Mouse (Mus musculus): ENCODE measurements around the gene Ebf1. TPM values are rescaled to one million over a fixed set of nuclear protein-coding genes. Genes with fewer than 3 reads are reported as not detected.

Gene Ebf1
- polyA plus RNA-seq, 1 experiment from 2014 or later = 111 TPM

DNA sequence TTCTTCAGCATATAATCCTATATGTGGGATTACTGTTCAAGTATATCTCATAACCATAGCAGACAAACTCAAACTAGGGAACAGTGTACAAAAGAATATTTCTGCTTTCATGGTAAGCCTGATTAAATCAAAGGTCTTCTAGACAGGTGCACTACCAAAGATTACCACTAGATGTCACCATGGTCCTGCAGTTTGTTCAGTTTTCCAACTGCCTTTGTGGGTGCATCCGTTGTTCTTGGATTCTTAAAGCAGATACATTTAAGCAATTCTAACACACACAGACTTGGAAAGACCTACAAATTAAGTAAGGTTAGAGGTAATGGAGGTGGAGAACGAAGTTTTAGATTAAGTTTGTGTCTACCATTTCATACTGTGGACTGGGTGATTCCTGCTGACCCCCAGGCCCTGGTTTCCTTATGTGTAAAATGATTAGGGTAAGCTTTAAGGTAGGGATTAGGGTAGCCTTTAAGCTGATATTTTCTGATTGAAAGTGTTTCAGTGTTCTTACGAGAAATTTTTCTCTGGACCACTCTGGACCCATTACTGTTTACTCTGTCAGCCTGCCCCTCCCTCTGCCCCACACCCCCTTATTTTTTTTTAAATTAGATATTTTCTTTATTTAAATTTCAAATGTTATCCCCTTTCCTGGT is 30.9 kb upstream of the Ebf1 start:
- ATAC-seq (ENCODE audit: low FRiP score) = peak; percentile 38; the same call in 1 of the 2 replicates
- Histone ChIP-seq H3K36me3 (ENCODE audit: control insufficient read depth, insufficient read depth, low read length) (no peaks in the 10 kb centered on the region), H3K9ac (ENCODE audit: low read depth, low read length) (no peak overlapping the region), H3K4me1 (replicated peaks; ENCODE audit: control insufficient read depth, insufficient read depth, low read length) (no peaks in the 10 kb centered on the region), H3K27ac (ENCODE audit: low read depth, low read length) (no peak overlapping the region), H3K27me3 (ENCODE audit: control insufficient read depth, insufficient read depth, low read length) (no peaks in the 10 kb centered on the region), H3K9me3 (ENCODE audit: control insufficient read depth, low read length) (no peaks in the 10 kb centered on the region), H3K4me3 (ENCODE audit: low read depth, low read length) (no peak overlapping the region), H3K4me2 (replicated peaks; ENCODE audit: low read depth, low read length) (no peak overlapping the region)
- peak; percentile 91 for DNase-seq (ENCODE audit: low spot score)
- WGBS = 15% methylated on average over 3 of the region's 3 CpGs

GRCm38 (mm10) chr11:44593016-44593415 is 24.1 kb upstream of the Ebf1 start:
- Histone ChIP-seq H3K9me3 (ENCODE audit: control insufficient read depth, low read length) (no peaks in the 10 kb centered on the region), H3K27me3 (ENCODE audit: control insufficient read depth, insufficient read depth, low read length) (no peaks in the 10 kb centered on the region), H3K9ac (ENCODE audit: low read depth, low read length) (no peak overlapping the region), H3K4me2 (replicated peaks; ENCODE audit: low read depth, low read length) (no peak overlapping the region), H3K36me3 (ENCODE audit: control insufficient read depth, insufficient read depth, low read length) (no peaks in the 10 kb centered on the region), H3K27ac (ENCODE audit: low read depth, low read length) (no peak overlapping the region), H3K4me3 (ENCODE audit: low read depth, low read length) (no peak overlapping the region), H3K4me1 (replicated peaks; ENCODE audit: control insufficient read depth, insufficient read depth, low read length) (no peaks in the 10 kb centered on the region)
- 95% methylated on average over 6 of the region's 6 CpGs for WGBS
- DNase-seq (ENCODE audit: low spot score) (no peak), ATAC-seq (ENCODE audit: low FRiP score) (no peak)

DNA sequence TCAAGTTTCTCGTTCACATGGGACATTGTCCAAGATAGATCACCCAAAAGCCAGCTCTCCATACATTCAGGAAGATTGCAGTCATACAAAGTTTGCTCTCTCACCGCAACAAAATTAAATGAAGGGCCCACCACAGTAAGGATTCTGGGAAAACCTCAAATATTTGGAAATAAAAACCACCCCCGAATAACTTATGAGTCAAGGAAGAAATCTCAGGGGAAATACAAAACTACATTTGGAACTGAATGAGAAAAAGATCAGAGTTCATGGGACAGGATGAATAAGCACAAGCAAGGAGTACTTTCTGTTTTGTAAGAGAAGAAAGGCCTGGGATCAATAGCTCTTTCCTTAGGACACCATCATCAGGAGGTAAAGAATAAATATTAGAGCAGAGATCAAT is 22.3 kb upstream of the Ebf1 start:
- H3K27me3 ChIP-seq (ENCODE audit: control insufficient read depth, insufficient read depth, low read length) = no peaks in the 10 kb centered on the region
- WGBS = 82% methylated on average over 3 of the region's 3 CpGs
- no peaks in the 10 kb centered on the region for H3K9me3 ChIP-seq (ENCODE audit: control insufficient read depth, low read length)
- no peak overlapping the region for H3K4me2 ChIP-seq (replicated peaks; ENCODE audit: low read depth, low read length)
- H3K9ac ChIP-seq (ENCODE audit: low read depth, low read length) = no peak overlapping the region
- H3K4me3 ChIP-seq (ENCODE audit: low read depth, low read length) = no peak overlapping the region
- H3K4me1 ChIP-seq (replicated peaks; ENCODE audit: control insufficient read depth, insufficient read depth, low read length) = no peaks in the 10 kb centered on the region
- no peak overlapping the region for H3K27ac ChIP-seq (ENCODE audit: low read depth, low read length)
- H3K36me3 ChIP-seq (ENCODE audit: control insufficient read depth, insufficient read depth, low read length) = no peaks in the 10 kb centered on the region
- ATAC-seq (ENCODE audit: low FRiP score) = no peak
- no peak for DNase-seq (ENCODE audit: low spot score)

- Histone ChIP-seq H3K9ac (ENCODE audit: low read depth, low read length) (no peak overlapping the region), H3K4me2 (replicated peaks; ENCODE audit: low read depth, low read length) (no peak overlapping the region), H3K9me3 (ENCODE audit: control insufficient read depth, low read length) (no peaks in the 10 kb centered on the region), H3K27me3 (ENCODE audit: control insufficient read depth, insufficient read depth, low read length) (peaks cover 4% of the 10 kb centered on the region), H3K4me3 (ENCODE audit: low read depth, low read length) (no peak overlapping the region), H3K27ac (ENCODE audit: low read depth, low read length) (no peak overlapping the region), H3K36me3 (ENCODE audit: control insufficient read depth, insufficient read depth, low read length) (no peaks in the 10 kb centered on the region), H3K4me1 (replicated peaks; ENCODE audit: control insufficient read depth, insufficient read depth, low read length) (0 out of 2 replicates have a peak, but pooled peaks cover 2% of the 10 kb centered on the region)
- no peak for ATAC-seq (ENCODE audit: low FRiP score)
- 86% methylated on average over 8 of the region's 8 CpGs for WGBS
- no peak for DNase-seq (ENCODE audit: low spot score)
Observed at GRCm38 (mm10) chr11:44606881-44607280, 10.2 kb upstream of the Ebf1 start.

DNA sequence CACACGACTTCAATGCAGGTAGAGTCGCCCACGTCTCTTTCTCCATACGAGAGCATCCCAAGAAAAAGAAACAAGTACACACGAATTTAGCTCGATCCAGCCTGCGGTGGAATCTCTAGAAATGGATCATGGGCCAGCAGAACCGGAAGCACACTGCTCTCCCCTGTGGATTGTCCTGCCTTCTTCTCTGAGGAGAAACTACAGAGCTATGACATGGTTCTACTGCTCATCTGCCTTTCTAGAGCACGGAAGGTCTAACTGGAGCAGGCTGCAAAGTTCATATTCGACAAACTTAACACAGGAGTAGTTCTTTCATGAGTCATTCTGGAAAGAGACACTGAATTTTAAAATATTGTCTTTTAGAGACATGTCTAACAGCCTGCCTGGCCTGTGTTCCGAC is 8.5 kb upstream of the Ebf1 start:
- ATAC-seq (ENCODE audit: low FRiP score) (no peak), DNase-seq (ENCODE audit: low spot score) (no peak)
- H3K4me1 ChIP-seq (replicated peaks; ENCODE audit: control insufficient read depth, insufficient read depth, low read length) = peaks cover 4% of the 10 kb centered on the region; the same call in 1 of the 2 replicates

DNA sequence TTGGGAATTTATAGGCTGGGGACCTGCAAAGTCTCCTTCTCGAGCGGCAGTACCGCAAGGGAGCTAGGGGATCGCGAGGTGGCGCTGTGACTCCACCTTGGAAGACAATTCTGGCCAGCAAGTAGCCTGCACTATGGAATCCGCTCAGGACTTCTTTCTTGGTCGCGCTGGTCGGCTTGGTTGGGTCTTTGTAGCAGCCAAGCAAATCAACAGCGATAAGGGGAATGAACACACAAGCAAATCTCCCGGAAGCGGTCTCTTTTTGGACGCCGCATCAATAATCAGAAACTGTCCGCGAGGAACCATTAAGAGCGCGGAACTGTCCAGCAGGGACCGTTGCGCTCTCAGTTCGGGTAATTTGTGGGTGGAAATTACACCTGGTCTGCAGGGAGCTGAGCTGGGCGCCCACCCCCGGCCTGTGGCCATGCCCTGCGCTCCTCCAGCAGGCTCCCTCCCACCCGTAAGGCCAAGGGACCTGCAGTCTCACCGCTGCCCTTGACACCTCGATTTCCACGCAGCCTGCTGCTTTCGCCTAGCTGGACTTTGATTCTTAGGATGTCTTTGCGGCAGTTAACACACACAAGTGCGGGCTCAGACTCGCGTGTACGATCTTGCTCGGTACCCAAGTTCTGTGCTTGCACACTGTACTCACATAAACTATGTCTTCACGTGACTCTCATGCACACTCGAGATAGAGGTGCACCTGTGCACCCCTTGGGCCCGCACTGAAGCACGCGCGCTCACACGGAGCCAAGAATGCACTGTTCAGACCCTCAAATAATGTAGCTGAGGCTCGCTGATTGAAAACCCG is 5.9 kb upstream of the Ebf1 start:
- peak; percentile 84 for ATAC-seq (ENCODE audit: low FRiP score)
- peak; percentile 94 for DNase-seq (ENCODE audit: low spot score)
- peaks cover 12% of the 10 kb centered on the region for H3K27me3 ChIP-seq (ENCODE audit: control insufficient read depth, insufficient read depth, low read length)
- H3K4me1 ChIP-seq (replicated peaks; ENCODE audit: control insufficient read depth, insufficient read depth, low read length) = peaks cover 4% of the 10 kb centered on the region; the same call in 1 of the 2 replicates
- H3K36me3 ChIP-seq (ENCODE audit: control insufficient read depth, insufficient read depth, low read length) = no peaks in the 10 kb centered on the region
- WGBS = under 1% methylated on average over 45 of the region's 45 CpGs
- H3K4me3 ChIP-seq (ENCODE audit: low read depth, low read length) = peak overlapping the region; percentile 39
- no peak overlapping the region for H3K27ac ChIP-seq (ENCODE audit: low read depth, low read length)
- peak overlapping the region; percentile 97 for H3K4me2 ChIP-seq (replicated peaks; ENCODE audit: low read depth, low read length)
- H3K9ac ChIP-seq (ENCODE audit: low read depth, low read length) = peak overlapping the region; percentile 59; the same call in 1 of the 2 replicates
- H3K9me3 ChIP-seq (ENCODE audit: control insufficient read depth, low read length) = no peaks in the 10 kb centered on the region

More for the DNA sequence above, 8.5 kb upstream of the Ebf1 start:
- WGBS = 88% methylated on average over 11 of the region's 11 CpGs
- no peak overlapping the region for H3K4me2 ChIP-seq (replicated peaks; ENCODE audit: low read depth, low read length)
- H3K36me3 ChIP-seq (ENCODE audit: control insufficient read depth, insufficient read depth, low read length) = no peaks in the 10 kb centered on the region
- peaks cover 10% of the 10 kb centered on the region for H3K27me3 ChIP-seq (ENCODE audit: control insufficient read depth, insufficient read depth, low read length)
- no peaks in the 10 kb centered on the region for H3K9me3 ChIP-seq (ENCODE audit: control insufficient read depth, low read length)
- no peak overlapping the region for H3K9ac ChIP-seq (ENCODE audit: low read depth, low read length)
- no peak overlapping the region for H3K27ac ChIP-seq (ENCODE audit: low read depth, low read length)
- no peak overlapping the region for H3K4me3 ChIP-seq (ENCODE audit: low read depth, low read length)

GRCm38 (mm10) chr11:44612156-44612555 is 5.0 kb upstream of the Ebf1 start:
- DNase-seq (ENCODE audit: low spot score) (no peak), ATAC-seq (ENCODE audit: low FRiP score) (no peak)
- WGBS = 7% methylated on average over 10 of the region's 10 CpGs
- peaks cover 4% of the 10 kb centered on the region; the same call in 1 of the 2 replicates for H3K4me1 ChIP-seq (replicated peaks; ENCODE audit: control insufficient read depth, insufficient read depth, low read length)
- H3K27ac ChIP-seq (ENCODE audit: low read depth, low read length) = no peak overlapping the region
- no peak overlapping the region for H3K9ac ChIP-seq (ENCODE audit: low read depth, low read length)
- H3K4me2 ChIP-seq (replicated peaks; ENCODE audit: low read depth, low read length) = no peak overlapping the region
- H3K27me3 ChIP-seq (ENCODE audit: control insufficient read depth, insufficient read depth, low read length) = peaks cover 12% of the 10 kb centered on the region
- no peaks in the 10 kb centered on the region for H3K9me3 ChIP-seq (ENCODE audit: control insufficient read depth, low read length)
- no peaks in the 10 kb centered on the region for H3K36me3 ChIP-seq (ENCODE audit: control insufficient read depth, insufficient read depth, low read length)
- no peak overlapping the region for H3K4me3 ChIP-seq (ENCODE audit: low read depth, low read length)

DNA sequence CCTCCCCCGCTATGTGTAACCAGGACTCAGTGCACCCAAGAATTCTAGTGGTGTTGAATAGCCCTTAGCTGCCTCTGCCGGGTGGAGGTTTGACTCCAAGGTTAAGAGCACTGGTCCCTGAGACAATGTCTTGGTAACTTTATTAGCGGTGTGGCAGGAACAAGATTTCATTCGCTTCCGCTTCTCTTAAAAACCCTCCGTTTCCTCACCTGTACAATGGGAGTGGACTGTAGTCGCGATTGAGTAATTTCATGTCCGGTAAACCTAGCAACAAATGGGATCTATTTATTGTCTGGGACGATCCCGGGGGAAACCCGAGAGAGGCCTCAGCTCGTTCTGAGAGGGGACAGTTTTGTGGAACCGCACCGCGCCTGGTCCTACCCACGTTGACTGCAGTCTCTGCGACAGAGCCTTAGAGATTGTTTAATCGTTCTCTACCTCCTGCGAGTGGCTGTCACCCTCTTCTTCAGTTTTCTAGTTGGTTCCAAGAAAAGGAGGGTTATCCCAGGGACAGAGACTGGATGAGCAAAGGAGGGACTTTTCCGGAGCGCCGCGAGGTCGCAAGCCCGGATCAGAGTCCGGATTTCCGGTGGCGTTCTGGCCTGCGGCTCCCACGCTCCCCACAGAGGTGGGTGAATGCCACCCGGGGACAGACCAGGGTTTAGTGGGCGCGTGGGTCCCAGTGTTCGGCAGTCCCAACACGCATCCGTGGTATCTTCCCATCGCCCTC is 4.3 kb upstream of the Ebf1 start:
- peak overlapping the region; percentile 28 for H3K4me3 ChIP-seq (ENCODE audit: low read depth, low read length)
- peaks cover 4% of the 10 kb centered on the region; the same call in 1 of the 2 replicates for H3K4me1 ChIP-seq (replicated peaks; ENCODE audit: control insufficient read depth, insufficient read depth, low read length)
- peak overlapping the region; percentile 62 for H3K4me2 ChIP-seq (replicated peaks; ENCODE audit: low read depth, low read length)
- peaks cover 12% of the 10 kb centered on the region for H3K27me3 ChIP-seq (ENCODE audit: control insufficient read depth, insufficient read depth, low read length)
- WGBS = under 1% methylated on average over 38 of the region's 38 CpGs
- no peaks in the 10 kb centered on the region for H3K36me3 ChIP-seq (ENCODE audit: control insufficient read depth, insufficient read depth, low read length)
- peak overlapping the region; percentile 55 for H3K9ac ChIP-seq (ENCODE audit: low read depth, low read length)
- H3K27ac ChIP-seq (ENCODE audit: low read depth, low read length) = no peak overlapping the region
- ATAC-seq (ENCODE audit: low FRiP score) = no peak
- H3K9me3 ChIP-seq (ENCODE audit: control insufficient read depth, low read length) = no peaks in the 10 kb centered on the region
- DNase-seq (ENCODE audit: low spot score) = peak; percentile 57
